Mouse (Mus musculus) intestine, embryonic 14.5 days (tissue): ENCODE measurements at regions not wholly inside any gene's neighbourhood (a gene's known extent, or its start where the extent isn't known, plus 50 kb on each side); places are given as distances from the start of the nearest gene placed in this dataset.
"Not testable (repeated sequence)": the region's sequence is repeated elsewhere in the genome, so short reads cannot be mapped to it uniquely, and the experiment has no call there.

Experiments used
- ATAC-seq: fragments of 200-750 bp; cut with Nextera tagmentation; replicated peaks from 2 replicates; pipeline ENCODE4 v1.8.0; 2017; ENCODE audit warnings: low read depth, moderate number of reproducible peaks, moderate TSS enrichment, moderate library complexity; ENCODE audit not compliant: low FRiP score, low TSS enrichment
- DNase-seq: peaks from one replicate; pipeline ENCODE4 v3.0.0-alpha.2; 2018; ENCODE audit warnings: low spot score
- H3K27ac ChIP-seq: fragments of 300-500 bp; sonication (generic); 2 replicates; pipeline ENCODE4 v1.5.1; 2014; ENCODE audit warnings: low read depth, mild to moderate bottlenecking, control low read depth
- H3K27me3 ChIP-seq: fragments of 300-500 bp; sonication (generic); replicated peaks from 2 replicates; pipeline ENCODE4 v1.6.1; 2014; ENCODE audit warnings: low read length, control low read depth; ENCODE audit not compliant: control insufficient read depth, insufficient read depth
- H3K36me3 ChIP-seq: fragments of 300-500 bp; sonication (generic); 2 replicates; pipeline ENCODE4 v1.6.1; 2014; ENCODE audit warnings: low read length, control low read depth; ENCODE audit not compliant: control insufficient read depth, insufficient read depth
- H3K4me1 ChIP-seq: fragments of 300-500 bp; sonication (generic); replicated peaks from 2 replicates; pipeline ENCODE4 v1.6.1; 2014; ENCODE audit warnings: low read length, control low read depth, mixed read lengths; ENCODE audit not compliant: control insufficient read depth, insufficient read depth
- H3K4me2 ChIP-seq: fragments of 300-500 bp; sonication (generic); 2 replicates; pipeline ENCODE4 v1.6.1; 2014; ENCODE audit warnings: low read length
- H3K4me3 ChIP-seq: fragments of 300-500 bp; sonication (generic); 2 replicates; pipeline ENCODE4 v1.5.1; 2014; ENCODE audit warnings: low read depth, low read length, control low read depth, mixed read lengths
- H3K9ac ChIP-seq: fragments of 300-500 bp; sonication (generic); 2 replicates; pipeline ENCODE4 v1.6.1; 2014; ENCODE audit warnings: mild to moderate bottlenecking, low read length
- H3K9me3 ChIP-seq: fragments of 300-500 bp; sonication (generic); 2 replicates; pipeline ENCODE4 v1.6.1; 2016; ENCODE audit warnings: low read length, control low read depth; ENCODE audit not compliant: control insufficient read depth
- WGBS: fragments of 180-500 bp; shearing (Covaris S2); extraction: QIAGEN DNeasy Blood & Tissue Kit; methylation state at CpG from one replicate; pipeline ENCODE4 v1.1.7; 2014; 5-methylcytosine and 5-hydroxymethylcytosine counted together

DNA sequence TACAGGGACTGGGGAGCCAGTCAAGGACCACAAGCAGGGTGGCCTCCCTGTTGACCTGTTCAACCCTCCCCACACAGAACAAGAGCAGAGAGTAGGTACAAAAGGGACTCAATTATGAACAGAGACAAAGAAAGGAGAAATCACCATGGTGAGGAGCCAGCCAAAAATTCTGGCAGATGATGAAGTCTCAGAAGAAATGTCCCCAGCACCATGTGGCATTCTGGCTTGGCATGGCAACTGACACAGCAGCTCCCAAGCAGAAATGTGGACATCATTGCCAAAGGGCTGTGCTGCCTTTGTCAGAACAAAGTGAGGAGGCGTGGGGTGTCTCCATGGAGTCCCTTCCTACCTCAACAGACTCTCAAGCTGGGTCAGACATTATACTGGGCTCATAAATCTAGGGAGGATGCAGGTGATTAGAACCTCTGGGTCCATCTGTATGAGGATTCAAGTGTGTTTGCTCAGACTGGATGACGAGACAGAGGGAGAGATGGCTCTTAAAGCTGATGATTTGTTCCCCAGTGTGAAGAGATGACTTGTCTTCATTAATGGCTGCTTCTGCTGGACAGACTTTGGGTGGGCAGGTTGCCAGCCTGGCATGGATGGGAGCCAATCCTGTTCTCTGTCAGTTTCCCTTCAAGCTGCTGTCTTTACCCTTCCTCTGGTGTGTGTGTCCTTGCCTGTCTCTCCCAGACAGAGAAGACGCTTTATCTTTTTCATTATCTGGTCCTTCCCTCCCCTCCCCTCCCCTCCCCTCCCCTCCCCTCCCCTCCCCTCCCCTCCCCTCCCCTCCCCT lies 120.5 kb upstream of the Fhl2 start:
- Histone ChIP-seq H3K27me3 (no peaks in the 10 kb centered on the region), H3K9me3 (no peaks in the 10 kb centered on the region), H3K9ac (no peak overlapping the region), H3K4me1 (no peaks in the 10 kb centered on the region), H3K27ac (no peak overlapping the region), H3K36me3 (no peaks in the 10 kb centered on the region), H3K4me2 (no peak overlapping the region), H3K4me3 (no peak overlapping the region)
- ATAC-seq (no peak), DNase-seq (no peak)
- 66% methylated on average over 3 of the region's 3 CpGs for WGBS

GRCm38 (mm10) chr1:43333488-43333887 lies 110.9 kb upstream of the Nck2 start:
- Histone ChIP-seq H3K4me1 (peaks cover 18% of the 10 kb centered on the region), H3K9me3 (peaks cover 14% of the 10 kb centered on the region; the same call in 1 of the 2 replicates)
- H3K36me3 ChIP-seq, DNase-seq, H3K27me3 ChIP-seq, H3K4me2 ChIP-seq, H3K9ac ChIP-seq, H3K4me3 ChIP-seq, H3K27ac ChIP-seq, ATAC-seq: not testable (repeated sequence)
- 93% methylated on average over 10 of the region's 10 CpGs for WGBS

GRCm38 (mm10) chr1:43337168-43337784 lies 107.1 kb upstream of the Nck2 start:
- Histone ChIP-seq H3K27me3 (no peaks in the 10 kb centered on the region), H3K9me3 (peaks cover 14% of the 10 kb centered on the region; the same call in 1 of the 2 replicates), H3K27ac (peak overlapping the region; percentile 34), H3K4me3 (no peak overlapping the region), H3K4me1 (peaks cover 18% of the 10 kb centered on the region), H3K9ac (no peak overlapping the region), H3K4me2 (no peak overlapping the region), H3K36me3 (no peaks in the 10 kb centered on the region)
- ATAC-seq = peak; percentile 62
- peak; percentile 80 for DNase-seq
- WGBS = 54% methylated on average over 3 of the region's 3 CpGs

- DNase-seq = no peak
- Histone ChIP-seq H3K4me1 (peaks cover 18% of the 10 kb centered on the region), H3K9ac (no peak overlapping the region), H3K27ac (peak overlapping the region; percentile 34), H3K4me2 (no peak overlapping the region), H3K27me3 (no peaks in the 10 kb centered on the region), H3K9me3 (peaks cover 8% of the 10 kb centered on the region; the same call in 1 of the 2 replicates), H3K4me3 (no peak overlapping the region), H3K36me3 (no peaks in the 10 kb centered on the region)
- ATAC-seq = no peak
- 42% methylated on average over 6 of the region's 6 CpGs for WGBS
Observed at GRCm38 (mm10) chr1:43338096-43338915, 106.1 kb upstream of the Nck2 start.

DNA sequence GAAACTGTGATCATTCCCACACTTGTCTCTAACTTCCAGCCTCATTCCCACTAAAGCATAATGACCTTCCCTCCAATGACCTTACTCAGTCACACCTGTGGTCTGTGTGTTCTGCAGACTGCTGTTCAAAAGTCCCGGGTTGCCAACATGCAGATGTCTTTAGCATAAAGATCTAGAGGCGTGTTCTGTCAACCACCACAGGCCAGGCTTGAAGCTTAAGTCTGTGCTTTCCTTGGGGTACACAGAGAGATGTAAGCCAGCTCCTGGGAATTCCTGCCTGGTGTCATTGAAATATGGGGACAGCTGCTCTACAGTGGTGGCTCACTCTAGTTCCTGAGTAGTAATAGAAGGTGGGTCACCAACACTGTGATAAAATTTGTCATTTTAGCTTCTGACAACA lies 101.5 kb upstream of the Nck2 start:
- H3K4me2 ChIP-seq = no peak overlapping the region
- H3K9ac ChIP-seq = no peak overlapping the region
- no peak overlapping the region for H3K4me3 ChIP-seq
- peaks cover 7% of the 10 kb centered on the region for H3K4me1 ChIP-seq
- H3K27me3 ChIP-seq = no peaks in the 10 kb centered on the region
- no peaks in the 10 kb centered on the region for H3K9me3 ChIP-seq
- no peak for DNase-seq
- 84% methylated on average over 2 of the region's 2 CpGs for WGBS
- H3K27ac ChIP-seq = no peak overlapping the region
- no peaks in the 10 kb centered on the region for H3K36me3 ChIP-seq
- no peak for ATAC-seq

- H3K4me3 ChIP-seq = no peak overlapping the region
- no peaks in the 10 kb centered on the region for H3K9me3 ChIP-seq
- ATAC-seq (no peak), DNase-seq (no peak)
- H3K4me1 ChIP-seq = peaks cover 1% of the 10 kb centered on the region; the same call in 1 of the 2 replicates
- no peaks in the 10 kb centered on the region for H3K36me3 ChIP-seq
- 75% methylated on average over 2 of the region's 2 CpGs for WGBS
- no peak overlapping the region for H3K4me2 ChIP-seq
- no peaks in the 10 kb centered on the region for H3K27me3 ChIP-seq
- H3K9ac ChIP-seq = no peak overlapping the region
- no peak overlapping the region for H3K27ac ChIP-seq
Observed at GRCm38 (mm10) chr1:43343410-43343809, 101.0 kb upstream of the Nck2 start.

- Histone ChIP-seq H3K4me1 (no peaks in the 10 kb centered on the region), H3K9ac (no peak overlapping the region), H3K4me3 (no peak overlapping the region), H3K27me3 (no peaks in the 10 kb centered on the region), H3K4me2 (no peak overlapping the region), H3K9me3 (no peaks in the 10 kb centered on the region), H3K27ac (no peak overlapping the region), H3K36me3 (no peaks in the 10 kb centered on the region)
- WGBS = 87% methylated on average over 5 of the region's 5 CpGs
- ATAC-seq (no peak), DNase-seq (no peak)
Observed at GRCm38 (mm10) chr1:43344001-43344400, 100.4 kb upstream of the Nck2 start.

DNA sequence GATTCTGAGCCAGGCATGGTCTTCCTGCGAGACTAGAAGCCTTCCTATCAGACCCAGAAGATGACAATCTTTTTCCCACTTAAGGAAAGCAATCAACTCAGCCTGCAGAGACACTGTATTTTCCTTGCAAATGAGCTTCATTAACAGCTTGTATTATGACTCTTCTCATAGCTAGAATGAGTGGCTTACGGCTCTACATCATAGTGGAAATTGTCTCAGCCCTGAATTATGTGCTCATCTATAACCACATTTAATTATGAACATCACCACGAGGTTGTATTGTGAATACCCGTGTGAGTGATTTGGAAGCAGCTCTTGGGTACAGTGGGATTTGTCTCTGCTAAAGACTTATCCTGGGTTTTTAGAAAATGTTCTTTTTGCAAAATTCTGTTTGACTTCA lies 97.2 kb upstream of the Nck2 start:
- H3K27me3 ChIP-seq = no peaks in the 10 kb centered on the region
- H3K27ac ChIP-seq = no peak overlapping the region
- H3K4me3 ChIP-seq = no peak overlapping the region
- WGBS = 77% methylated on average over 4 of the region's 4 CpGs
- DNase-seq (no peak), ATAC-seq (no peak)
- no peaks in the 10 kb centered on the region for H3K4me1 ChIP-seq
- no peaks in the 10 kb centered on the region for H3K9me3 ChIP-seq
- no peaks in the 10 kb centered on the region for H3K36me3 ChIP-seq
- H3K4me2 ChIP-seq = no peak overlapping the region
- H3K9ac ChIP-seq = no peak overlapping the region
